In the genomic region with DNA sequence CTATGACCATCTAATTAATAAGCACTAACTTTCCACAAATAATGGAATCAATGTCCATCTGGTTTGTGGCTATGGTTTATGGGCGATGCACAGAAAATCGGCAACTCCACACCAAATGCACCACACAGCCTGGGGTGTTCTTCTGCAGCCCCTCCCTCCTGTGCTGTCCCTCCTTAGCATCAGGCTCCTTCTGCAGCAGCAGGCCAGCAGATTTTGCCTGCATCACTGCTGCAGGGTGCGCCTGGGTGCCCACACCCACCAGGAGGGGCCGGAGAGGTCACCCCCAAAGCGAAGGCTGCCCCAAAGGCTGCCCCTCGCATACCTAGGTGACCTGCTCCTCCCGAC, we compare ENCODE assay signal across 9 mouse cellular contexts. TPM values are rescaled to one million over a fixed set of nuclear protein-coding genes. Genes with fewer than 3 reads are reported as not detected.
DNase-seq lines count a peak whose midpoint lies in the region; ATAC-seq lines count a peak whose summit lies in the region.
"Had no signal": no experiment of that assay in that cellular context is flagged by ENCODE, and none has a peak within 500 bp of the region (broad histone marks: within the 10 kb centered on the region; RNA-seq: fewer than 3 reads in every experiment).

No protein-coding gene starts in this region.

- H3K27ac ChIP-seq in lung, embryonic 16.5 days (ENCODE audit: low read length) = peak overlapping the region; percentile 98
- no peak overlapping the region for H3K27ac ChIP-seq in forebrain, embryonic 11.5 days (ENCODE audit: low read depth, low read length)
- H3K27ac ChIP-seq in limb, embryonic 11.5 days (replicated peaks; ENCODE audit: low read depth, low read length) = no peak overlapping the region
- H3K27ac ChIP-seq in neural tube, embryonic 15.5 days (replicated peaks) = peak overlapping the region; percentile 97
- H3K27ac ChIP-seq: macrophage had no signal

- no peaks in the 10 kb centered on the region for H3K27me3 ChIP-seq in lung, embryonic 16.5 days (ENCODE audit: control insufficient read depth, insufficient read depth, low read depth, low read length)
- peaks cover 8% of the 10 kb centered on the region for H3K27me3 ChIP-seq in forebrain, embryonic 11.5 days (ENCODE audit: control insufficient read depth, insufficient read depth, low read length)
- no peaks in the 10 kb centered on the region for H3K27me3 ChIP-seq in limb, embryonic 11.5 days (ENCODE audit: control insufficient read depth, insufficient read depth, low read length)
- H3K27me3 ChIP-seq in neural tube, embryonic 15.5 days (replicated peaks) = no peaks in the 10 kb centered on the region

- 1% methylated on average over 7 of the region's 7 CpGs for WGBS in lung, embryonic 16.5 days
- 9% methylated on average over 7 of the region's 7 CpGs for WGBS in forebrain, embryonic 11.5 days
- 6% methylated on average over 7 of the region's 7 CpGs for WGBS in limb, embryonic 11.5 days
- WGBS in neural tube, embryonic 15.5 days = 2% methylated on average over 7 of the region's 7 CpGs

- no peak for DNase-seq in lung, postnatal 10 days
- no peak for DNase-seq in forebrain, embryonic 11.5 days (ENCODE audit: low spot score)
- no peak for DNase-seq in limb, embryonic 11.5 days (ENCODE audit: low spot score)
- DNase-seq in gastrocnemius, adult 8-10 months (ENCODE audit: low spot score in 2 of 2) = no peak
- DNase-seq in layer of hippocampus, postnatal 10 days (ENCODE audit: low spot score in 2 of 2) = no peak
- no peak for DNase-seq in ovary, adult 18-20 months (ENCODE audit: low spot score)

- peaks cover 25% of the 10 kb centered on the region for H3K4me1 ChIP-seq in lung, embryonic 16.5 days (replicated peaks; ENCODE audit: control insufficient read depth, insufficient read depth, low read length)
- no peaks in the 10 kb centered on the region for H3K4me1 ChIP-seq in forebrain, embryonic 11.5 days (replicated peaks; ENCODE audit: control insufficient read depth, insufficient read depth, low read length)
- 0 out of 2 replicates have a peak, but pooled peaks cover 3% of the 10 kb centered on the region for H3K4me1 ChIP-seq in limb, embryonic 11.5 days (ENCODE audit: control insufficient read depth, insufficient read depth, low read length)
- peaks cover 35% of the 10 kb centered on the region for H3K4me1 ChIP-seq in neural tube, embryonic 15.5 days

- H3K4me3 ChIP-seq in lung, embryonic 16.5 days (ENCODE audit: low read length) = peak overlapping the region; percentile 75
- peak overlapping the region; percentile 85 for H3K4me3 ChIP-seq in forebrain, embryonic 11.5 days (ENCODE audit: low read depth, low read length)
- peak overlapping the region; percentile 96 for H3K4me3 ChIP-seq in limb, embryonic 11.5 days (ENCODE audit: low read depth, low read length)
- H3K4me3 ChIP-seq in neural tube, embryonic 15.5 days (replicated peaks) = peak overlapping the region; percentile 99

- peak overlapping the region; percentile 99 for H3K9ac ChIP-seq in lung, embryonic 16.5 days (ENCODE audit: low read length)
- H3K9ac ChIP-seq in forebrain, embryonic 11.5 days (ENCODE audit: low read length) = peak overlapping the region; percentile 89
- peak overlapping the region; percentile 85 for H3K9ac ChIP-seq in limb, embryonic 11.5 days (ENCODE audit: low read length)
- H3K9ac ChIP-seq in neural tube, embryonic 15.5 days (replicated peaks) = peak overlapping the region; percentile 100

- H3K36me3 ChIP-seq in lung, embryonic 16.5 days (ENCODE audit: control insufficient read depth, insufficient read depth, low read length) = no peaks in the 10 kb centered on the region
- no peaks in the 10 kb centered on the region for H3K36me3 ChIP-seq in forebrain, embryonic 11.5 days (ENCODE audit: control insufficient read depth, insufficient read depth, low read length)
- no peaks in the 10 kb centered on the region for H3K36me3 ChIP-seq in limb, embryonic 11.5 days (ENCODE audit: control insufficient read depth, insufficient read depth, low read length)
- no peaks in the 10 kb centered on the region for H3K36me3 ChIP-seq in neural tube, embryonic 15.5 days

- no peak for ATAC-seq in lung, embryonic 16.5 days (ENCODE audit: low read depth)
- ATAC-seq in forebrain, embryonic 11.5 days (replicated peaks; ENCODE audit: low FRiP score) = no peak
- no peak for ATAC-seq in limb, embryonic 11.5 days (ENCODE audit: insufficient number of reproducible peaks, low FRiP score, low TSS enrichment, low read depth)
- ATAC-seq in neural tube, embryonic 15.5 days (ENCODE audit: low FRiP score) = peak; percentile 18

- H3K4me2 ChIP-seq in lung, embryonic 16.5 days (ENCODE audit: low read depth, low read length) = peak overlapping the region; percentile 85
- H3K4me2 ChIP-seq in forebrain, embryonic 11.5 days (ENCODE audit: low read depth, low read length, severe bottlenecking) = peak overlapping the region; percentile 64
- peak overlapping the region; percentile 86 for H3K4me2 ChIP-seq in limb, embryonic 11.5 days (ENCODE audit: low read depth, severe bottlenecking)
- H3K4me2 ChIP-seq in neural tube, embryonic 15.5 days = peak overlapping the region; percentile 69

- no peaks in the 10 kb centered on the region for H3K9me3 ChIP-seq in lung, embryonic 16.5 days (ENCODE audit: control insufficient read depth, low read length)
- H3K9me3 ChIP-seq in forebrain, embryonic 11.5 days (ENCODE audit: control insufficient read depth, low read length) = no peaks in the 10 kb centered on the region
- H3K9me3 ChIP-seq in limb, embryonic 11.5 days (ENCODE audit: control insufficient read depth, low read length) = no peaks in the 10 kb centered on the region
- no peaks in the 10 kb centered on the region for H3K9me3 ChIP-seq in neural tube, embryonic 15.5 days (replicated peaks)

RNA-seq across cellular contexts. Expression of a gene that starts 1.3 kb away (rescaled TPM):
- polyA plus RNA-seq in lung, embryonic 16.5 days (2015; fragmentation: Nextera tagmentation; extraction: Ambion mirVana) = 169 and 187 TPM in 2 replicates
- polyA plus RNA-seq in forebrain, embryonic 11.5 days (2014; fragmentation: Nextera tagmentation; extraction: Ambion mirVana) = 74.8 and 77.2 TPM in 2 replicates
- 65.4 and 71.7 TPM in 2 replicates for polyA plus RNA-seq in limb, embryonic 11.5 days (2014; fragmentation: Nextera tagmentation; extraction: Ambion mirVana)
- 180 and 181 TPM in 2 replicates for polyA plus RNA-seq in neural tube, embryonic 15.5 days (2015; fragmentation: Nextera tagmentation; extraction: Ambion mirVana)
- total RNA-seq in gastrocnemius, adult 8-10 months (2022) = 100 to 1,000 TPM in 2 of 4 experiments, 10 to 100 TPM in 2; 83.7 to 109 (median 98.4) TPM
- 100 to 1,000 TPM; 682 to 697 TPM for total RNA-seq in layer of hippocampus, postnatal 10 days (2021)

Comparison
In these comparisons a context has a peak if more than half of its experiments do, and no peak if none do; other contexts are left out.
1. H3K27ac ChIP-seq: peak in lung, embryonic 16.5 days (single experiment) and neural tube, embryonic 15.5 days (single experiment); none in forebrain, embryonic 11.5 days (single experiment) and limb, embryonic 11.5 days (single experiment).
2. Peak in every context shown above with its lines, with median percentiles within 50 percentile points of each other: H3K4me2 ChIP-seq, H3K4me3 ChIP-seq and H3K9ac ChIP-seq.